ENCODE assay signal across 17 mouse cellular contexts in the genomic region with DNA sequence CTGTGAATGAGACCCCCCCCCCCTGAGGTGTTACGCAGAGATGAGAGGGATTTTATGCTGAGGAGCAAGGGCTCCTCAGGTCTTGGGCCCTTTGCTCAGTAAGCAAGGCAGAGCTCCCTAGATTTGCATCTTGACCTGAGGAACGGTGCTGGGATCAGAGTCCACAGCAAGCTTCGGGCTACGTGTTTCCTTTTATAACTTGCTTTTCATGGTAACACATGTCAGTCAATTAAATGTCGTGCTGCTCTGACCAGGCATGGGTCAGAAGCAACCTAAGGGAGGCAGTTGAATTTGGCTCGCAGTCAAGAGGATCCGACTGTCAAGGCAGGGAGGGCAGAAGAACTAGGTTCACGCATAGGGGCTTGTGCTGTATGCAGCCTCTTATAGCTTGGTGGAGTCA. TPM values are rescaled to one million over a fixed set of nuclear protein-coding genes. Genes with fewer than 3 reads are reported as not detected.
A peak's percentile ranks its signal among the peaks of the same experiment; 100 is the strongest.
DNase-seq lines count a peak whose midpoint lies in the region; ATAC-seq and TF ChIP-seq lines count a peak whose summit lies in the region.
"Had no signal": no experiment of that assay in that cellular context is flagged by ENCODE, and none has a peak within 500 bp of the region (broad histone marks: within the 10 kb centered on the region; RNA-seq: fewer than 3 reads in every experiment).

No protein-coding gene starts in this region.

- H3K9me3 ChIP-seq in midbrain, embryonic 10.5 days (replicated peaks): no peaks in the 10 kb centered on the region
- H3K9me3 ChIP-seq in midbrain, postnatal 0 days (ENCODE audit: low read length): no peaks in the 10 kb centered on the region
- H3K9me3 ChIP-seq in forebrain, postnatal 0 days (ENCODE audit: low read length): no peaks in the 10 kb centered on the region
- H3K9me3 ChIP-seq: embryonic facial prominence, embryonic 10.5 days; forebrain, embryonic 13.5 days; heart, embryonic 13.5 days had no signal

- H3K4me2 ChIP-seq in midbrain, postnatal 0 days (ENCODE audit: low read depth, low read length, poor library complexity, severe bottlenecking): no peak overlapping the region
- no peak overlapping the region for H3K4me2 ChIP-seq in forebrain, postnatal 0 days (ENCODE audit: low read depth)
- H3K4me2 ChIP-seq: forebrain, embryonic 13.5 days; heart, embryonic 13.5 days had no signal

- H3K36me3 ChIP-seq in midbrain, embryonic 10.5 days: peaks cover 50% of the 10 kb centered on the region
- peaks cover 51% of the 10 kb centered on the region for H3K36me3 ChIP-seq in midbrain, postnatal 0 days (ENCODE audit: insufficient read depth, low read length)
- peaks cover 74% of the 10 kb centered on the region for H3K36me3 ChIP-seq in forebrain, postnatal 0 days (ENCODE audit: insufficient read depth)

- TF ChIP-seq CTCF in midbrain, postnatal 0 days (IDR thresholded peaks at IDR 0.05): no peak
- no peak for TF ChIP-seq CTCF in forebrain, postnatal 0 days (IDR thresholded peaks at IDR 0.05; ENCODE audit: low read depth)

- peaks cover 10% of the 10 kb centered on the region for H3K4me1 ChIP-seq in midbrain, embryonic 10.5 days
- H3K4me1 ChIP-seq in midbrain, postnatal 0 days (ENCODE audit: insufficient read depth, low read length): no peaks in the 10 kb centered on the region
- H3K4me1 ChIP-seq in forebrain, postnatal 0 days (ENCODE audit: insufficient read depth): no peaks in the 10 kb centered on the region
- H3K4me1 ChIP-seq: embryonic facial prominence, embryonic 10.5 days; forebrain, embryonic 13.5 days had no signal

- H3K27ac ChIP-seq in midbrain, embryonic 10.5 days (replicated peaks): 0 out of 2 replicates have a peak overlapping the region, but pooled peaks have one; percentile 17
- H3K27ac ChIP-seq in midbrain, postnatal 0 days (ENCODE audit: low read depth, low read length): no peak overlapping the region
- no peak overlapping the region for H3K27ac ChIP-seq in forebrain, postnatal 0 days (ENCODE audit: low read depth, low read length)
- H3K27ac ChIP-seq: embryonic facial prominence, embryonic 10.5 days; forebrain, embryonic 13.5 days; gastrocnemius, adult 2 months; heart, embryonic 13.5 days had no signal

- DNase-seq in kidney, adult 11 months: peak; percentile 50
- no peak for DNase-seq in kidney, postnatal 4 days
- no peak for DNase-seq in midbrain, embryonic 10.5 days (ENCODE audit: low spot score)
- DNase-seq in midbrain, postnatal 0 days (ENCODE audit: low spot score): no peak
- peak; percentile 13 for DNase-seq in kidney, postnatal 10 days
- peak; percentile 32 for DNase-seq in yolk sac, embryonic 10.5 days (ENCODE audit: low spot score)
- DNase-seq in ovary, postnatal 10 days (ENCODE audit: low spot score): no peak
- no peak for DNase-seq in forebrain, postnatal 0 days
- DNase-seq: adrenal gland, postnatal 14 days; B cell, adult 2 months; cerebellum, adult 18-20 months; gastrocnemius, adult 2 months; gastrocnemius, postnatal 25 days; heart, postnatal 36 days had no signal

- no peak overlapping the region for H3K9ac ChIP-seq in midbrain, postnatal 0 days (replicated peaks; ENCODE audit: low read length, poor library complexity, severe bottlenecking)
- H3K9ac ChIP-seq in forebrain, postnatal 0 days: no peak overlapping the region
- H3K9ac ChIP-seq: forebrain, embryonic 13.5 days; heart, embryonic 13.5 days had no signal

- H3K4me3 ChIP-seq in midbrain, embryonic 10.5 days: no peak overlapping the region
- H3K4me3 ChIP-seq in midbrain, postnatal 0 days (ENCODE audit: low read depth, low read length): no peak overlapping the region
- H3K4me3 ChIP-seq in forebrain, postnatal 0 days (ENCODE audit: low read depth, low read length): no peak overlapping the region
- H3K4me3 ChIP-seq: embryonic facial prominence, embryonic 10.5 days; forebrain, embryonic 13.5 days; gastrocnemius, adult 2 months; heart, embryonic 13.5 days had no signal

- ATAC-seq in midbrain, postnatal 0 days (ENCODE audit: low FRiP score): no peak
- ATAC-seq in forebrain, postnatal 0 days: no peak
- ATAC-seq: forebrain, embryonic 13.5 days had no signal

- H3K27me3 ChIP-seq in midbrain, embryonic 10.5 days (ENCODE audit: low read depth, poor library complexity, severe bottlenecking): no peaks in the 10 kb centered on the region
- H3K27me3 ChIP-seq in midbrain, postnatal 0 days (ENCODE audit: insufficient read depth, low read length): no peaks in the 10 kb centered on the region
- H3K27me3 ChIP-seq in forebrain, postnatal 0 days (ENCODE audit: insufficient read depth, low read length): no peaks in the 10 kb centered on the region
- H3K27me3 ChIP-seq: forebrain, embryonic 13.5 days; heart, embryonic 13.5 days had no signal

- WGBS in midbrain, embryonic 10.5 days: 90% methylated on average over 8 of the region's 8 CpGs
- WGBS in midbrain, postnatal 0 days: 78% methylated on average over 8 of the region's 8 CpGs
- 84% methylated on average over 8 of the region's 8 CpGs for WGBS in forebrain, postnatal 0 days

RNA-seq across cellular contexts. Expression of gene Vps35l, which starts 53.9 kb away (rescaled TPM):
- 68.6 and 84.0 TPM in 2 replicates for polyA plus RNA-seq in midbrain, embryonic 10.5 days (2016; fragmentation: Nextera tagmentation; extraction: Ambion mirVana)
- total RNA-seq in midbrain, postnatal 0 days (2014; rRNA removed): 105 and 114 TPM in 2 replicates
- 89.4 and 93.2 TPM in 2 replicates for polyA plus RNA-seq in midbrain, postnatal 0 days (2015; fragmentation: Nextera tagmentation; extraction: Ambion mirVana)
- 89.7 and 105 TPM in 2 replicates for total RNA-seq in forebrain, postnatal 0 days (2014; rRNA removed)
- 85.9 and 94.5 TPM in 2 replicates for polyA plus RNA-seq in forebrain, postnatal 0 days (2015; fragmentation: Nextera tagmentation; extraction: Ambion mirVana)

Comparison
In these comparisons a context has a peak if more than half of its experiments do, and no peak if none do; other contexts are left out.
1. DNase-seq: peak in kidney, adult 11 months (single experiment), kidney, postnatal 10 days (single experiment) and yolk sac, embryonic 10.5 days (single experiment); none in kidney, postnatal 4 days (0 of 2), midbrain, embryonic 10.5 days (single experiment), midbrain, postnatal 0 days (single experiment), ovary, postnatal 10 days (single experiment) and forebrain, postnatal 0 days (single experiment).